Mouse (Mus musculus) urinary bladder, adult 18-20 months (tissue): ENCODE results near the gene Grtp1.

Experiments used
- DNase-seq, 2 experiments: peaks; one replicate each; pipeline ENCODE4 v3.0.0; 2022; ENCODE audit warnings: low spot score in 2 of 2, mixed read lengths in 2 of 2

The Grtp1 gene

GRCm38 (mm10) chr8:13204371-13205140 lies 4.1 kb upstream of the Grtp1 start:
- DNase-seq = peak; percentile 32 to 58

GRCm38 (mm10) chr8:13203472-13203871 lies 3.1 kb upstream of the Grtp1 start:
- DNase-seq = no peak

- DNase-seq = no peak
Observed at GRCm38 (mm10) chr8:13202806-13203205, 2.4 kb upstream of the Grtp1 start.

GRCm38 (mm10) chr8:13202041-13202440 lies 1.6 kb upstream of the Grtp1 start:
- DNase-seq = no peak

- peak in 1 of 2 experiments; percentile 27 for DNase-seq
Observed at GRCm38 (mm10) chr8:13201013-13201334, 554 bp upstream of the Grtp1 start.

GRCm38 (mm10) chr8:13199385-13200061 lies 897 bp downstream of the Grtp1 start:
- no peak for DNase-seq

- no peak for DNase-seq
Observed at GRCm38 (mm10) chr8:13197493-13197892, 2.9 kb downstream of the Grtp1 start.

GRCm38 (mm10) chr8:13194818-13195217 lies 5.6 kb downstream of the Grtp1 start:
- DNase-seq = no peak

- DNase-seq = no peak
Observed at GRCm38 (mm10) chr8:13190235-13190634, 10.2 kb downstream of the Grtp1 start.

GRCm38 (mm10) chr8:13188857-13189256 lies 11.6 kb downstream of the Grtp1 start:
- DNase-seq = no peak

- no peak for DNase-seq
Observed at GRCm38 (mm10) chr8:13188052-13188555, 12.3 kb downstream of the Grtp1 start.

GRCm38 (mm10) chr8:13187638-13188037 lies 12.8 kb downstream of the Grtp1 start:
- DNase-seq = no peak

GRCm38 (mm10) chr8:13187229-13187628 lies 13.2 kb downstream of the Grtp1 start:
- DNase-seq = no peak

GRCm38 (mm10) chr8:13186819-13187218 lies 13.6 kb downstream of the Grtp1 start:
- DNase-seq = no peak

- no peak for DNase-seq
Observed at GRCm38 (mm10) chr8:13181691-13181976, 18.8 kb downstream of the Grtp1 start.

GRCm38 (mm10) chr8:13180911-13181690 lies 19.3 kb downstream of the Grtp1 start:
- no peak for DNase-seq

- no peak for DNase-seq
Observed at GRCm38 (mm10) chr8:13180408-13180807, 20.0 kb downstream of the Grtp1 start.

GRCm38 (mm10) chr8:13179948-13180347 lies 20.5 kb downstream of the Grtp1 start:
- DNase-seq = no peak

GRCm38 (mm10) chr8:13179482-13179881 lies 20.9 kb downstream of the Grtp1 start:
- no peak for DNase-seq

GRCm38 (mm10) chr8:13178137-13178536 lies 22.3 kb downstream of the Grtp1 start:
- DNase-seq = no peak

- DNase-seq = no peak
Observed at GRCm38 (mm10) chr8:13177173-13177852, 23.1 kb downstream of the Grtp1 start.

GRCm38 (mm10) chr8:13175650-13176049 lies 24.8 kb downstream of the Grtp1 start:
- DNase-seq = no peak
